Mouse (Mus musculus): ENCODE measurements at regions not wholly inside any gene's neighbourhood (a gene's known extent, or its start where the extent isn't known, plus 50 kb on each side); places are given as distances from the start of the nearest gene placed in this dataset.

DNA sequence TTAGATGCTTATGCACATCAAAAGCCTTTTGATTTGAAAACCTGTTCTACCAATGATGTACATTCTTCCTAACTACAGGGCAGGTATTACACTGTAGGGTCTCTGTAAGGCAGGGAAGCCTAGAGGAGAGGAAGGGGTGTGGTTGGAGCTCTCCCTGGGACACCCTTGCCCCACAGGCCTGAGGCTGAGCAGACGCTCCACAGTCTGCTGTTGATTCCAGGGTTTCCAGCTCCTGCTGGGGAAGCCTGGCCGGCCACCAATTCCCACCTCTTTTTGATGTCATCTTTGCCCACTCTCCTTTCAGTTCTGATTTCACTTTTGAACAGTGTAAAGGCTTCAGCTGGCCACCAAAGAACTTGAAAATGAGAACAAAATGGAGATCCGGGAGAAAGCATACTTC lies 223.0 kb upstream of the Spred2 start:
- Histone ChIP-seq H3K4me1 (ENCODE audit: control insufficient read depth, insufficient read depth, low read length) (no peaks in the 10 kb centered on the region), H3K4me3 (ENCODE audit: insufficient read depth, low read length) (no peak overlapping the region), H3K27ac (ENCODE audit: insufficient read depth, low read length) (no peak overlapping the region)
- no peak for TF ChIP-seq POLR2A (IDR thresholded peaks at IDR 0.05; ENCODE audit: low read depth, low read length)
- TF ChIP-seq CTCF (IDR thresholded peaks at IDR 0.05; ENCODE audit: borderline replicate concordance, insufficient read depth, low read length), result no peak

DNA sequence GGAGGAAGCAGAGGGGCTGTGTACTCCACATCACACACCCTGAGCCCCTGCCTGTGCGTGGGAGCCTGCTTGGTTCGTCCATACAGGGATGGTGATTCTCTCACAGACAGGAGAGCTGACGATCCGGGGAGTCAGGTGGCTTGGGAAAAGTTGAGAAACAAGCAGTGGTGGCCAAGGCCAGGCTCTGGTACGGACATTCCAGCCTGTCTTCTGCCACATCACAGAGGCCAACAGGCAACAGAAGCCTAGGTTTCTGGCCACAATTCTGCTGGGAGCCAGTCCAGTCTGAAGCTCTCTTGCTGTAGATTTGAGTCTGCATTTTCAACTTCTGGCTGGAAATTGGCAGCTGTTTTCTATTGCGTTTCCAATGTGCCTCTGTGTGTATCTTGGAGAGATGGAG lies 215.4 kb upstream of the Spred2 start:
- no peak overlapping the region for H3K4me3 ChIP-seq (ENCODE audit: insufficient read depth, low read length)
- H3K4me1 ChIP-seq (ENCODE audit: control insufficient read depth, insufficient read depth, low read length), result no peaks in the 10 kb centered on the region
- H3K27ac ChIP-seq (ENCODE audit: insufficient read depth, low read length), result no peak overlapping the region
- TF ChIP-seq POLR2A (IDR thresholded peaks at IDR 0.05; ENCODE audit: low read depth, low read length) (no peak), CTCF (IDR thresholded peaks at IDR 0.05; ENCODE audit: borderline replicate concordance, insufficient read depth, low read length) (no peak)

DNA sequence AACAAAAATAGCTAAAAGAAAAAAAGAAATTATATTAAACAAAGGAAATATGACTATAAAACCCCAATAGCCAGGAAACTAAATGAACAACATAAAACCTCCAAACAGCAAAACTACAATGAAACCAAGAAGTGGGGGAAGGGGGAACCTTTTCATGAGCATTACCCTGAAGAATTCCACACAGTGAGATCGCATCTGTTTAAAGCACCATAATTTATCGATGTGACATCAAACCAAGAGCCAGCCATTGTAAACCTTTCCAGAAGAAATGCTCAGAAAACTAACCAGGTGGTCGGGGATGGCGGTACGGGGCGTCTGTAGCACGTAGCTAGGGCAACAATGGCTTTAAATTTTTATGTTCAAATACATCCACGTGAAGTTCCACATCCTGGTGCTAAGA lies 214.8 kb upstream of the Spred2 start:
- Histone ChIP-seq H3K4me1 (ENCODE audit: control insufficient read depth, insufficient read depth, low read length) (no peaks in the 10 kb centered on the region), H3K4me3 (ENCODE audit: insufficient read depth, low read length) (no peak overlapping the region), H3K27ac (ENCODE audit: insufficient read depth, low read length) (no peak overlapping the region)
- no peak for TF ChIP-seq CTCF (IDR thresholded peaks at IDR 0.05; ENCODE audit: borderline replicate concordance, insufficient read depth, low read length)
- TF ChIP-seq POLR2A (IDR thresholded peaks at IDR 0.05; ENCODE audit: low read depth, low read length), result no peak

DNA sequence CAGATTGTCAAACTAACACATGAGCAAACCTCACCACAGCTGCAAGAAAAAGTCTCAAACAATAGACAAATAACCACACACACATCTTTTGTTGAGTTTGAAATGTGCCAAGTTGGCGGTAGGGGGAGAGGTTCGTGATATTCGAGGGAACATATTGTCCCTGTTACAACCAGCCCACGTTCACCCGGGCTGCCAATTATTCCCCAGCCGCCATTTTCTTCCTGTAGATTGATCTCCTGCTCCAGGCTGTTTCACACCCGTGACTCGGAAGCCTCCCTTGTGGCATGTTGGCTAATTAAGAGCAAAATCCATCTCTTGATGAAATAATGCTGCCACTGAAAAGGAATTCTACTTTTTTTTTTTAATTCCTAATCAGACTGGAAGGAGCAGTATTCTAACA lies 211.1 kb upstream of the Spred2 start:
- Histone ChIP-seq H3K4me1 (ENCODE audit: control insufficient read depth, insufficient read depth, low read length) (no peaks in the 10 kb centered on the region), H3K4me3 (ENCODE audit: insufficient read depth, low read length) (no peak overlapping the region)
- TF ChIP-seq POLR2A (IDR thresholded peaks at IDR 0.05; ENCODE audit: low read depth, low read length), result no peak
- no peak for TF ChIP-seq CTCF (IDR thresholded peaks at IDR 0.05; ENCODE audit: borderline replicate concordance, insufficient read depth, low read length)

DNA sequence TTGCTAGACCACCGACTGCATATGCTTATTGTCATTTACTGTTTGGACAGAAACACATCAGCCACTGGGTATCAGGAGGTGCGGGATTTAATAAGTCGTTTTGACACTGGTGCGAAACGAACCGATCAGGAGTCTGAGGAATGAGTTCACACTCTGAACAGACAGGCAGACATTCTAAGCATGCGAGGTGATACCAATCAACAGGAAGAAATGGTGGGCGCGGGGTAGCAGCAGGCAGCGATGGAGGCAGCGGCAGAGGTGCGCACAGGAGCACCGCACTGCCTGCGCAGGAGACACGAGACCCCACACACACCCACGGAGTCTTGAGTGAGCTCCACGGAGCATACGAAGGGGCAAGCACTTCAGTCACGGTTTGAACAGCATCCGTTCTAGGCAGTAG lies 210.6 kb upstream of the Spred2 start:
- Histone ChIP-seq H3K27ac (ENCODE audit: insufficient read depth, low read length) (no peak overlapping the region), H3K4me1 (ENCODE audit: control insufficient read depth, insufficient read depth, low read length) (no peaks in the 10 kb centered on the region), H3K4me3 (ENCODE audit: insufficient read depth, low read length) (no peak overlapping the region)
- TF ChIP-seq POLR2A (IDR thresholded peaks at IDR 0.05; ENCODE audit: low read depth, low read length), result no peak
- no peak for TF ChIP-seq CTCF (IDR thresholded peaks at IDR 0.05; ENCODE audit: borderline replicate concordance, insufficient read depth, low read length)

More for the DNA sequence above, 211.1 kb upstream of the Spred2 start:
- no peak overlapping the region for H3K27ac ChIP-seq (ENCODE audit: insufficient read depth, low read length)

DNA sequence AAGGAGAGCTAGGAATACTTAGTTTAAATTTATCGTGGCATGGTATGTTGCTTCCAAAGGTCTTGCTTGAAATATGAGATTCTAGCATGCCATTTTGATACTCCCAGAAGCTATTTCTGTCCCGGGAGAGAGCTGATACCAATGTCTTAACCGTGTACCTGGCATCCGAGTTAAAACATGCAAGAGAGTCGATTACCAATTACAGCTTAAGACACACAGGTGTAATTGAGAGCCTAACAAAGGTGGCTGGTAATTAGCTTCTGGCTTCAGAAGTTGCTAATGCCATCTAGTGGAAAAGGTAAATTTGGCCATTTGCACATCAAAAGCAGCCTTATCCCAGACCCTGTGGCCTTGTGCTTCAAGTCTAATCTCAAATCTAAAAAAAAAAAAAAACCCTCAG lies 210.0 kb upstream of the Spred2 start:
- Histone ChIP-seq H3K4me3 (ENCODE audit: insufficient read depth, low read length) (no peak overlapping the region), H3K4me1 (ENCODE audit: control insufficient read depth, insufficient read depth, low read length) (no peaks in the 10 kb centered on the region), H3K27ac (ENCODE audit: insufficient read depth, low read length) (no peak overlapping the region)
- no peak for TF ChIP-seq CTCF (IDR thresholded peaks at IDR 0.05; ENCODE audit: borderline replicate concordance, insufficient read depth, low read length)
- no peak for TF ChIP-seq POLR2A (IDR thresholded peaks at IDR 0.05; ENCODE audit: low read depth, low read length)

DNA sequence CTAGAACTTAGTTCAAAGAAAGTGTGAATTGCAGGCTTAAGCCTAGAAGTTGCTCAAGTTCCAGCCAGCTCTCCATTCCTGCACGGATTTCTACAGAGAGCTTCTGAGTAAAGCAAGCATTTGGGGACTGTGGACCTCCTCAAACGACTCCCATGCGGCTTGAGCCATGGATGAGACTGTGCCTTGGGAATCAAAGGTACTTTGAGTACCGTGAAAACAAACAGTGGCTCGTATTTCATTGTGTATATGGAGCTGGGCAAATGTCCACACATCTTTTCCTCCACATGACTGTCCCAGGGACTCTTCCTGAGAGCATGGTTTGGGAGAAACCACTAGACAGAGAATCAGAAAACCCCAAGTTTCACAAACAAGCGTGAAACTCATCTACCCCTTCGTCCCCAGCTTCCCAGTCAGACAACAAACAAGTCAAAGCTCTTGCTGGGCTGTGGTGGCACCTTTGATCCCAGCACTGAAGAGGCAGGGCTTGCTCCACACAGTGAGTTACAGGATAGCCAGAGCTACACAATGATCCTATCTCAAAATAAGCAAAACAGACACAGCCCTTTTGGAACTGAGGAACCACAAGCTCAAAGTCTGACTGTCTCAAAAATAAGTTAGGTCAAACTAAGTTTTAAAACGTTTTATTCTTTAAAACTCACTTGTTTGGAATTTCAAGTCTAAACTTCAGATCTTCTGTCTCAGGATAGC lies 209.1 kb upstream of the Spred2 start:
- no peak overlapping the region for H3K27ac ChIP-seq (ENCODE audit: insufficient read depth, low read length)
- H3K4me3 ChIP-seq (ENCODE audit: insufficient read depth, low read length), result no peak overlapping the region
- TF ChIP-seq CTCF (IDR thresholded peaks at IDR 0.05; ENCODE audit: borderline replicate concordance, insufficient read depth, low read length) (no peak), POLR2A (IDR thresholded peaks at IDR 0.05; ENCODE audit: low read depth, low read length) (no peak)
- no peaks in the 10 kb centered on the region for H3K4me1 ChIP-seq (ENCODE audit: control insufficient read depth, insufficient read depth, low read length)

DNA sequence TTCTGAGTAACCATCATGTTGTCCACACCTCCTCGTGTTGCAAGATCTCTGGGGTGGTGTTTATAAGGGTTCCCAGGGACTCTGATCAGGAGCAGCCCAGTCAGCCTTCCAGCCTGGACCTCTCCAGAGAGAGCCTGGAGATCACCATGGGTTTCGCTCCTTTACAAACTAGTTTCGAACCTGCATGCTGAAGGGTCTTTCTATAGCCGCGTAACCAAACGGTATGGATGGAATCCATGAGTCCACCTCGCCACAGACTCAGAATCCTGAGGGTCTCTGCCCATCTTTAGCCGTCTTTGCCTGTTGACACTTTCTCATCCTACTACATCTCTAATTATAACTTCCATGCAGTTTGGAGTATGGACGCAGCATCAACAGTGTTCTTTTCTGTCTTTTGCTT lies 206.0 kb upstream of the Spred2 start:
- TF ChIP-seq POLR2A (IDR thresholded peaks at IDR 0.05; ENCODE audit: low read depth, low read length), result no peak
- TF ChIP-seq CTCF (IDR thresholded peaks at IDR 0.05; ENCODE audit: borderline replicate concordance, insufficient read depth, low read length), result no peak
- Histone ChIP-seq H3K27ac (ENCODE audit: insufficient read depth, low read length) (no peak overlapping the region), H3K4me3 (ENCODE audit: insufficient read depth, low read length) (no peak overlapping the region), H3K4me1 (ENCODE audit: control insufficient read depth, insufficient read depth, low read length) (no peaks in the 10 kb centered on the region)

DNA sequence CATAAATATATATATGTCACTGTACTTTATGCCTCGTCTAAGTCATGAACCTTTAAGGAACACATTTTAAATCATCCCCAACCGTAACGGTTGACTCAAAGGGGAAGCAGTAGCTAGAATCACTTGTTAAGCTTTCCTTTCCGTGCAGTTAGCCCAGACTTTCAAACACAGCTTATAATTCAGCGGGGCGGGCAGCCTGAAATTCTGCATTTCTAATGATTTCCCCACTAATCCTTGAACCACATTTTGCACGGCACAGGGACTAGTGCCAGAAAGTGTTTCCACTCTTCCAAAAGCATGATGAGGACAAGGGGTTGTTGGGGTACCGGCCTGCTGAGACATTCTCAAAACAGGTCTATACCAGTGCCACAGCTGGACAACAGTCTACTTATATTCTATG lies 195.1 kb upstream of the Spred2 start:
- H3K4me3 ChIP-seq (ENCODE audit: insufficient read depth, low read length), result no peak overlapping the region
- no peaks in the 10 kb centered on the region for H3K4me1 ChIP-seq (ENCODE audit: control insufficient read depth, insufficient read depth, low read length)
- TF ChIP-seq POLR2A (IDR thresholded peaks at IDR 0.05; ENCODE audit: low read depth, low read length), result no peak
- no peak for TF ChIP-seq CTCF (IDR thresholded peaks at IDR 0.05; ENCODE audit: borderline replicate concordance, insufficient read depth, low read length)
- H3K27ac ChIP-seq (ENCODE audit: insufficient read depth, low read length), result no peak overlapping the region

DNA sequence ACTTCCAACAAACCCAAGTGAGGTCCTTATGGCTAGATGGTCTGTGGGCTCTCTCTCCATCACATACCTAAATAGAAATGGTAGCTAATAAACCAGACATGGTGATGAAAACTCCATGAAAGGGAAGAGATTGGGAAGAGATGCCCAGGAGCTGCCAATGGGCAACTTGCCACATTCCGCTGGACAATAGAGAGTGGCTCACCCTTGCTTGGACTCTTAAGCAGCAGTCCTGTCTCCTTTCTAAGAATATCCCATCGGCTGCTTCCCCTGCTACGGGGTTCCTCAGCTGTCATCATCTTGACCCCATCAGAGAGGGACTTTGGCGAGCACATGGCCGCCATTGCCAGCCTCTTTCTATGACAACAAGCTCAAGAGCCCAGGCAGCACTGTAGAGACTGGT lies 193.4 kb upstream of the Spred2 start:
- Histone ChIP-seq H3K4me1 (ENCODE audit: control insufficient read depth, insufficient read depth, low read length) (no peaks in the 10 kb centered on the region), H3K27ac (ENCODE audit: insufficient read depth, low read length) (no peak overlapping the region), H3K4me3 (ENCODE audit: insufficient read depth, low read length) (no peak overlapping the region)
- no peak for TF ChIP-seq CTCF (IDR thresholded peaks at IDR 0.05; ENCODE audit: borderline replicate concordance, insufficient read depth, low read length)
- no peak for TF ChIP-seq POLR2A (IDR thresholded peaks at IDR 0.05; ENCODE audit: low read depth, low read length)

Data from embryonic fibroblast, embryonic 13.5 days (primary cell).